Mouse (Mus musculus): ENCODE measurements around the gene Psmc6.
A peak's percentile ranks its signal among the peaks of the same experiment; 100 is the strongest.

The Psmc6 gene

GRCm38 (mm10) chr14:45350931-45351859 lies 21.6 kb downstream of the Psmc6 start, which contains the start of gene Styx:
Styx (plus strand) TSS chr14:45351093.
- peak; percentile 89 for DNase-seq (ENCODE audit: low read depth, low spot score)

- DNase-seq (ENCODE audit: low read depth, low spot score) = no peak
These were observed 34.9 kb downstream of the Psmc6 start for GRCm38 (mm10) chr14:45364211-45365195.

GRCm38 (mm10) chr14:45365196-45365587 lies 35.6 kb downstream of the Psmc6 start:
- no peak for DNase-seq (ENCODE audit: low read depth, low spot score)

GRCm38 (mm10) chr14:45378771-45379170 lies 49.2 kb downstream of the Psmc6 start:
- no peak for DNase-seq (ENCODE audit: low read depth, low spot score)

- DNase-seq (ENCODE audit: low read depth, low spot score) = no peak
These were observed 51.2 kb downstream of the Psmc6 start for GRCm38 (mm10) chr14:45380756-45381155.

- DNase-seq (ENCODE audit: low read depth, low spot score) = no peak
These were observed 53.3 kb downstream of the Psmc6 start for GRCm38 (mm10) chr14:45382912-45383311.

GRCm38 (mm10) chr14:45385596-45385995 lies 56.0 kb downstream of the Psmc6 start:
- no peak for DNase-seq (ENCODE audit: low read depth, low spot score)

GRCm38 (mm10) chr14:45387480-45387879 lies 57.9 kb downstream of the Psmc6 start:
- DNase-seq (ENCODE audit: low read depth, low spot score) = no peak

- peak; percentile 83 for DNase-seq (ENCODE audit: low read depth, low spot score)
These were observed 59.0 kb downstream of the Psmc6 start for GRCm38 (mm10) chr14:45388345-45389181.

- no peak for DNase-seq (ENCODE audit: low read depth, low spot score)
These were observed 59.6 kb downstream of the Psmc6 start for GRCm38 (mm10) chr14:45389194-45389593.

Measured in forelimb bud, embryonic 11.5 days (tissue).